Mouse (Mus musculus): Measurements from ENCODE around the gene Btbd35f7. TPM values are rescaled to one million over a fixed set of nuclear protein-coding genes. Genes with fewer than 3 reads are reported as not detected.
"Not testable (repeated sequence)": the region's sequence is repeated elsewhere in the genome, so short reads cannot be mapped to it uniquely, and the experiment has no call there.

Btbd35f7 gene
- not detected in 2 replicates for polyA plus RNA-seq (2016; fragmentation: Nextera tagmentation; extraction: Ambion mirVana)

DNA sequence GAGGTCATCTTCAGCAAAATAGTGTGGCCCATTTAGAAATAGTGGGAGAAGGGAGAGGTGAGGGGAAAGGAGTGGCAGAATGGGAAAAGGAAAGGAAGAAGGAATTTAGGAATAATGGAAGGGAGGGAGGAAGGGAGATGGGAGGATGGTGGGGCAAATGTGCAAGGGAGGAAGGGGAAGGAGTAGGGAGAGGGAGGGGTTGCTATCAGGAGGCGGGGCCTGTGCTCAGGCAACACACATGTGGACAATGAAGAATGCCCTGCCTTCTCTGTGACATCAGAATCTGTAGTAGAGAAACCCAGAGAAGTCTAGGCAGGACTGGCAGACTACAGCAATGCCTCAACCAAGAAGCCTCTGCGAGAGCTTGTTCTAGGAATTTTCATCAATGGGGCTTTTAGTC lies at the start of gene Btbd35f7:
TSS of gene Btbd35f7 (plus strand) at position 301 of the 400 bp plus-strand sequence.
- H3K4me1 ChIP-seq; H3K9ac ChIP-seq; H3K4me3 ChIP-seq; H3K36me3 ChIP-seq; ATAC-seq; H3K27ac ChIP-seq; H3K27me3 ChIP-seq (replicated peaks); H3K9me3 ChIP-seq (replicated peaks); H3K4me2 ChIP-seq: not testable (repeated sequence)
- WGBS (ENCODE audit: insufficient replicate concordance), result no CpG with 5 or more reads among the region's 2 CpGs

Other genes with a start within 250 kb of the Btbd35f7 start
- not detected in 2 replicates for gene Mycs, start 199.8 kb upstream of the Btbd35f7 start, polyA plus RNA-seq (2016; fragmentation: Nextera tagmentation; extraction: Ambion mirVana)